Mouse (Mus musculus) heart, embryonic 15.5 days (tissue): Measurements from ENCODE around the gene Pwwp2b. TPM values are rescaled to one million over a fixed set of nuclear protein-coding genes. Genes with fewer than 3 reads are reported as not detected.
A peak's percentile ranks its signal among the peaks of the same experiment; 100 is the strongest.

Experiments used
- ATAC-seq: fragments of 200-750 bp; cut with Nextera tagmentation; replicated peaks from 2 replicates; pipeline ENCODE4 v1.8.0; 2017; ENCODE audit warnings: low read depth, moderate TSS enrichment; ENCODE audit not compliant: insufficient number of reproducible peaks, insufficient read depth, low FRiP score
- H3K27ac ChIP-seq: fragments of 300-500 bp; sonication (generic); 2 replicates; pipeline ENCODE4 v1.5.1; 2015; ENCODE audit warnings: mild to moderate bottlenecking, inconsistent platforms
- H3K27me3 ChIP-seq: fragments of 300-500 bp; sonication (generic); 2 replicates; pipeline ENCODE4 v1.6.1; 2015; ENCODE audit warnings: inconsistent platforms
- H3K36me3 ChIP-seq: fragments of 300-500 bp; sonication (generic); 2 replicates; pipeline ENCODE4 v1.6.1; 2015; ENCODE audit warnings: mild to moderate bottlenecking, inconsistent platforms
- H3K4me1 ChIP-seq: fragments of 300-500 bp; sonication (generic); replicated peaks from 2 replicates; pipeline ENCODE4 v1.6.1; 2015; ENCODE audit warnings: inconsistent platforms
- H3K4me2 ChIP-seq: fragments of 300-500 bp; sonication (generic); 2 replicates; pipeline ENCODE4 v1.6.1; 2015; ENCODE audit warnings: inconsistent platforms, mild to moderate bottlenecking, moderate library complexity
- H3K4me3 ChIP-seq: fragments of 300-500 bp; sonication (generic); 2 replicates; pipeline ENCODE4 v1.5.1; 2015; ENCODE audit warnings: mild to moderate bottlenecking, inconsistent platforms
- H3K9ac ChIP-seq: fragments of 300-500 bp; sonication (generic); 2 replicates; pipeline ENCODE4 v1.6.1; 2015; ENCODE audit warnings: mild to moderate bottlenecking, inconsistent platforms
- H3K9me3 ChIP-seq: fragments of 300-500 bp; sonication (generic); replicated peaks from 2 replicates; pipeline ENCODE4 v1.6.1; 2016; ENCODE audit warnings: inconsistent platforms
- WGBS: fragments of 180-500 bp; shearing (Covaris S2); methylation state at CpG from one replicate; pipeline ENCODE4 v1.1.7; 2015; ENCODE audit warnings: mixed read lengths; 5-methylcytosine and 5-hydroxymethylcytosine counted together
- polyA plus RNA-seq: library from polyadenylated mRNA; unstranded; fragments of >200 nt; fragmentation: Nextera tagmentation; extraction: Ambion mirVana; gene quantifications from 2 replicates; pipeline ENCODE4 v1.2.1, GENCODE M21; 2015

Pwwp2b gene
- polyA plus RNA-seq, 1 experiment from 2014 or later: 7.0 TPM

DNA sequence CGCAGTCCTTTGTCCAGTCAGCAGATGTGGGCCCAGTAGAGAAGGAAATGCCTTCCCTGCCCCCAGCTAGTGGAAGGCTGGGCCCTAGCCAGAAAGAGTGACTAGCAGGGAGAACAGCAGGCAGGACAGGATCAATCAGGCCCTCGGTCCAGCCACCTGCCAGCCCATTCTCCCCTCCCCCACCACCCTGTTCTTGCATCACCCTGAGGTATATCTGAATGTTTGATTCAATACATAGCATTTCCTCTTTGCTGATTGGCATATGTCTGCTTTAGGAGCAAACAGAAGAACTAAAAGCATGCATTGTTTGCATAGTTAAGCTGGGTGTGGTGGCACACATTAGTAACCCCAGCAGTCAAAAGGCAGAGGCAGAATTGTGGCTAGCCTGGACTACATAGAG lies 32.9 kb downstream of the Pwwp2b start:
- Histone ChIP-seq H3K9ac (no peak overlapping the region), H3K4me3 (no peak overlapping the region), H3K4me2 (no peak overlapping the region), H3K4me1 (peaks cover 21% of the 10 kb centered on the region), H3K27ac (no peak overlapping the region), H3K9me3 (no peaks in the 10 kb centered on the region), H3K27me3 (no peaks in the 10 kb centered on the region), H3K36me3 (no peaks in the 10 kb centered on the region)
- 33% methylated on average over 2 of the region's 2 CpGs for WGBS
- ATAC-seq: peak; percentile 32; the same call in 1 of the 2 replicates

DNA sequence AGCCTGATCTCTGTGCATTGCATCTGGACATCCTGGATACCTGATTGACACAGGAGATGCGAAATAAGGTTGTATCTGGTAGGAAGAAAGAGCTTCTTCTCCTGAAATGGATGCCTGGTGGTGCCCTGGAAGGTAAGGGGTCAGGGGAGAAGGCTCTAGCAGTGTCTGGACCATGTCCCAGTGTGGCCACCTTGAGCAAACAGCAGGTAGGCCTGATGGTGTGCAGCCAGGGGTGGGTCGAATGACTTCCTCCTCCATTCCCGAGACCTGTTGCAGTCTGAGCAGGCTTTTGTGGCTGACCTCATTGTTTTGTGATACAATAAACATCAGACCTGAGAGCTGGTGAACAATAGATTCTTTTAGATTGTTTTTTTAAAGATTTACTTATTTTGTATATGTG lies 33.8 kb downstream of the Pwwp2b start:
- H3K36me3 ChIP-seq: no peaks in the 10 kb centered on the region
- no peak overlapping the region for H3K27ac ChIP-seq
- ATAC-seq: no peak
- no peak overlapping the region for H3K4me3 ChIP-seq
- H3K27me3 ChIP-seq: no peaks in the 10 kb centered on the region
- H3K9ac ChIP-seq: no peak overlapping the region
- H3K4me2 ChIP-seq: no peak overlapping the region
- no peaks in the 10 kb centered on the region for H3K9me3 ChIP-seq
- WGBS: 76% methylated on average over 3 of the region's 3 CpGs
- peaks cover 21% of the 10 kb centered on the region for H3K4me1 ChIP-seq

DNA sequence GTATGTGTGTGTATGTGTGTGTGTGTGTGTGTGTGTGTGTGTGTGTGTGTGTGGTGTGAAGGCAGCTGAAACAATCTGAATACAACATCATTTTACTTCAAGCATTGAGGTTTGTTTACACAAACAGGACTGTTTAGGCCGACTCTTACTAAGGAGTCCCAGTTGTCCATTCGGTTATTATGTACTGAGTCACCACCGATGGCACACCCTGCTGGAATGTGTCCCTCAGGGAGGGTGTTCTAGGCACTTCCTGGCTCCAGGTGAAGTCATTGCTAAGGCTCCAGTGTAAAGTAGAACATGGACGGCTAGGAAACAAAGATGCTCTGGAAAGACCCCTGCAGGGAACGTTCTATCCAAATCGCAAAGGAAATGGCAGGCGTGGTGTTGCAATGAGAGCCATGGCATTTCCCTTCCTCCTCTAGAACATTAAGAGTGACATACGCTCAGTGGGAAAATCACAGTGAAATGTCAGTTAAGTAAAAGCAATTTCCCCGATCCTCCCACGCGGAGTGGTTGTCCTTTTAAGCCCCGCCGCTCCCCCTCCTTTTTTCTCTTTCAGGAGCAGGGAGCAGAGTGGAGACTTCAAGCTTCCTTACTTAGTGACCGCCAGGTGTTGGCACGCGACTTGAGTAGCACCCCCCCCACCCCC lies 37.1 kb downstream of the Pwwp2b start:
- peaks cover 9% of the 10 kb centered on the region for H3K4me1 ChIP-seq
- H3K27ac ChIP-seq: no peak overlapping the region
- H3K27me3 ChIP-seq: no peaks in the 10 kb centered on the region
- no peak overlapping the region for H3K4me2 ChIP-seq
- WGBS: 61% methylated on average over 16 of the region's 16 CpGs
- H3K36me3 ChIP-seq: no peaks in the 10 kb centered on the region
- H3K4me3 ChIP-seq: no peak overlapping the region
- H3K9me3 ChIP-seq: no peaks in the 10 kb centered on the region
- no peak for ATAC-seq
- H3K9ac ChIP-seq: no peak overlapping the region

DNA sequence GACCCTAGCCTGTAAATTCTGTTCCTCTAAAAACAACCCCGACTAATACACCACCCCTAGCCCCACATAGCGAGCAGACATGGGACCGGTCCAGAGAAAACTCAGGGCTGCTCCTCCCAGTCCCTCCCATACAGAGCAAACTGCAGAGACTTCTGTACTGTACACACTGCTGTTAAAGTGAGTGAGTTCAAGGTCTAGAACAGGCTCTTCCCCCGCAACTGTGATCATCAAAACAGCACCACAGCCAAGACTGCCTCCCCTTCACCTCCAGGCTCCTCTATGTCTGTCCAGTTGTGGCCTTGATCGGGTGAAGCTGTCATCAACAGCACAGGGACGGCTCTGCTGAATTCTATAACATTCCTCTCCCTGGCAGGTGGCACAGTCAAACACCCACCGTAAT lies 40.3 kb downstream of the Pwwp2b start:
- 60% methylated on average over 7 of the region's 7 CpGs for WGBS
- no peak for ATAC-seq

GRCm38 (mm10) chr7:139293350-139293749 lies 45.1 kb downstream of the Pwwp2b start:
- no peak for ATAC-seq
- Histone ChIP-seq H3K4me2 (no peak overlapping the region), H3K4me3 (no peak overlapping the region), H3K27me3 (no peaks in the 10 kb centered on the region), H3K4me1 (peaks cover 6% of the 10 kb centered on the region; the same call in 1 of the 2 replicates), H3K9me3 (no peaks in the 10 kb centered on the region), H3K36me3 (no peaks in the 10 kb centered on the region), H3K9ac (no peak overlapping the region), H3K27ac (no peak overlapping the region)
- WGBS: 50% methylated on average over 4 of the region's 4 CpGs

More for the DNA sequence above, 40.3 kb downstream of the Pwwp2b start:
- no peaks in the 10 kb centered on the region for H3K27me3 ChIP-seq
- no peak overlapping the region for H3K4me2 ChIP-seq
- H3K9ac ChIP-seq: no peak overlapping the region
- H3K36me3 ChIP-seq: no peaks in the 10 kb centered on the region
- H3K4me3 ChIP-seq: no peak overlapping the region
- no peak overlapping the region for H3K27ac ChIP-seq
- 0 out of 2 replicates have a peak, but pooled peaks cover 2% of the 10 kb centered on the region for H3K4me1 ChIP-seq
- no peaks in the 10 kb centered on the region for H3K9me3 ChIP-seq

DNA sequence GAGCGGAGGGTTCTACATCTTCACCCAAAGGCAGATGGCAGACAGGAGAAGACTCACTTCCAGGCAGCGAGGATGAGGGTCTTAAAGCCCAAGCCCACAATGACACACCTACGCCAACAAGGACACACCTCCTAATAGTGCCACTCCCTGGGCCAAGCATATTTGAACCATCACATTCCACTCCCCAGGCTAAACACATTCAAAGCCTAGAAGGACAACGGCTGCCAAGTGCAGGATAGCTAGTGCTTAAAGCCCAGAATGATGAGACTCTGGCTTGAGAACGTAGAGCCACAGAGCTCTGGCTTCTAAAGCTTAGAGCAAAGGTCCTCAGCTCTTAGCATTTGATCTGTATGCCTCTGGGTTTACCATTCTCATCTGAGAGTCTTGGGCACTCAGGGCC lies 45.8 kb downstream of the Pwwp2b start:
- 78% methylated on average over 5 of the region's 5 CpGs for WGBS
- Histone ChIP-seq H3K4me1 (peaks cover 5% of the 10 kb centered on the region; the same call in 1 of the 2 replicates), H3K27me3 (no peaks in the 10 kb centered on the region), H3K9ac (no peak overlapping the region), H3K4me2 (no peak overlapping the region), H3K36me3 (no peaks in the 10 kb centered on the region), H3K9me3 (no peaks in the 10 kb centered on the region), H3K4me3 (no peak overlapping the region), H3K27ac (no peak overlapping the region)
- no peak for ATAC-seq

GRCm38 (mm10) chr7:139295653-139296052 lies 47.4 kb downstream of the Pwwp2b start:
- Histone ChIP-seq H3K4me2 (no peak overlapping the region), H3K9me3 (no peaks in the 10 kb centered on the region), H3K9ac (no peak overlapping the region), H3K4me1 (peaks cover 8% of the 10 kb centered on the region; the same call in 1 of the 2 replicates), H3K36me3 (no peaks in the 10 kb centered on the region), H3K4me3 (no peak overlapping the region), H3K27ac (no peak overlapping the region), H3K27me3 (no peaks in the 10 kb centered on the region)
- WGBS: 69% methylated on average over 1 of the region's 1 CpGs
- ATAC-seq: no peak

GRCm38 (mm10) chr7:139296552-139297100 lies 48.3 kb downstream of the Pwwp2b start:
- H3K36me3 ChIP-seq: no peaks in the 10 kb centered on the region
- 71% methylated on average over 9 of the region's 10 CpGs for WGBS
- no peak overlapping the region for H3K4me2 ChIP-seq
- H3K4me3 ChIP-seq: no peak overlapping the region
- no peaks in the 10 kb centered on the region for H3K27me3 ChIP-seq
- H3K4me1 ChIP-seq: peaks cover 12% of the 10 kb centered on the region
- H3K9me3 ChIP-seq: no peaks in the 10 kb centered on the region
- no peak overlapping the region for H3K9ac ChIP-seq
- peak overlapping the region; percentile 17; the same call in 1 of the 2 replicates for H3K27ac ChIP-seq
- ATAC-seq: no peak

DNA sequence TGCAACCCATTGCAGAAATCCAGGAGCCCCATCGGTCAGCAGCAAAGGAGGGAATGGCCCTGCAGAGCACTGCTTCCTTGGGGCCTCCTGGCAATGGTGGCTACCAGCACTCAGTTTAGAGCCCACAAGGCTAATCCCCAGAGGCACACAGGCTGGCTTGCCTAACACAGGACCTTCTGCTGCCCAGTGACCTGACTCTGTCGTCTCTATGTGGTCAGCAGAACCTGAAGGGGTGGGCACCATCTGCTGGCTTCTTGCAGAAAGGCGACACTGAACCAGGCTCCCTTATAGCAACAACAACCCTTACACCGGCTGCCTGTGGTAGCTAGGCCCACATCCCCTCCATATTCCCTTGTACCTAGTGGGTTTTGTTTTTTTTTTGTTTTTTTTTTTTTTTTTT lies 50.2 kb downstream of the Pwwp2b start:
- no peak overlapping the region for H3K4me3 ChIP-seq
- no peaks in the 10 kb centered on the region for H3K36me3 ChIP-seq
- H3K9ac ChIP-seq: no peak overlapping the region
- peaks cover 28% of the 10 kb centered on the region for H3K4me1 ChIP-seq
- ATAC-seq: no peak
- H3K4me2 ChIP-seq: no peak overlapping the region
- H3K9me3 ChIP-seq: no peaks in the 10 kb centered on the region
- no peak overlapping the region for H3K27ac ChIP-seq
- no peaks in the 10 kb centered on the region for H3K27me3 ChIP-seq
- 48% methylated on average over 4 of the region's 4 CpGs for WGBS

DNA sequence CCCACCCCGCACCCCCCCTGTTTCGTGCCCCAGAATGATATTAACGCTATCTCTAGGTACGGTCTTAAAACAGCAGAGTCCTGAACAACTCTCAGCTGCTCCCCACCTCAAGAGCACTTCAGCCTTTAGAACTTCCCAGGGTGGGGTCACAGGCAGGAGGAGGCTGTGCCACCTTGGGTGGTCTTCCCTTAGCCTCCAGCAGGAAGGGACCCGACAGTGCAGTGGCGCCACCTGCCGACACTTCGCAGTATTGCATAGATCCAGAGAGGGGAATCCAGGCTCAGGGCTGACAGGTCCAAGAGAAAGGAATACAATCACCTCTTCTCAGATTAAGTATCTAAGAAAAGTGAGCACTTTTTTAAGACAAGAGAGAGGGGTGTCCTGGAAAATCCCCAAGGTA lies 51.1 kb downstream of the Pwwp2b start:
- H3K9ac ChIP-seq: no peak overlapping the region
- H3K4me2 ChIP-seq: peak overlapping the region; percentile 24; the same call in 1 of the 2 replicates
- H3K4me1 ChIP-seq: peaks cover 37% of the 10 kb centered on the region
- H3K27ac ChIP-seq: no peak overlapping the region
- no peaks in the 10 kb centered on the region for H3K9me3 ChIP-seq
- no peaks in the 10 kb centered on the region for H3K36me3 ChIP-seq
- 15% methylated on average over 8 of the region's 8 CpGs for WGBS
- no peak for ATAC-seq
- no peak overlapping the region for H3K4me3 ChIP-seq
- no peaks in the 10 kb centered on the region for H3K27me3 ChIP-seq

DNA sequence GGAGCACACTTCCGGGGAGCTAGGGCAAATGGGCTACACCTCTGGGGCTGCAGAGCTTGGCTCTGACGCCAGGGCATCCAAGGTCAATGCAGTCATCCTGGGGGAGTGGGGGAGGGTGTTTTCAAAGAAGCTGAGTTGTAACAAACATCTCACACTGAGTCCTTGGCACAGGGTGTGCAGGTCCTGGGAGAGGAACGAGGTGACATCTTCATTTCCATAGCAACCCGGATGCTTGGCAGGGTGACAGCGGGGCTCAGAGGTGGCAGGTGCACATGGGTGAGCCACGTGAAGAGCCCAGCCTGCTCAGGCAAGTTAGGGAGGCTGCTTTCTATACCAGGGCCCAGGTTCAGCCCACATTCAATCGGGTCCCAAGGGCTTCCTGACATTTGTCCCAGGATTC lies 52.1 kb downstream of the Pwwp2b start:
- peaks cover 40% of the 10 kb centered on the region for H3K4me1 ChIP-seq
- H3K9ac ChIP-seq: no peak overlapping the region
- no peak overlapping the region for H3K4me2 ChIP-seq
- no peak for ATAC-seq
- no peak overlapping the region for H3K4me3 ChIP-seq
- no peaks in the 10 kb centered on the region for H3K27me3 ChIP-seq
- H3K9me3 ChIP-seq: no peaks in the 10 kb centered on the region
- WGBS: 59% methylated on average over 7 of the region's 7 CpGs
- H3K36me3 ChIP-seq: no peaks in the 10 kb centered on the region
- H3K27ac ChIP-seq: no peak overlapping the region

- no peak for ATAC-seq
- Histone ChIP-seq H3K27me3 (no peaks in the 10 kb centered on the region), H3K4me1 (peaks cover 40% of the 10 kb centered on the region), H3K4me3 (no peak overlapping the region), H3K36me3 (no peaks in the 10 kb centered on the region), H3K27ac (no peak overlapping the region), H3K9me3 (no peaks in the 10 kb centered on the region), H3K4me2 (no peak overlapping the region), H3K9ac (no peak overlapping the region)
- 37% methylated on average over 8 of the region's 8 CpGs for WGBS
Observed at GRCm38 (mm10) chr7:139301505-139301904, 53.2 kb downstream of the Pwwp2b start.
